Mouse (Mus musculus) embryonic fibroblast, embryonic 13.5 days (primary cell): ENCODE data around the gene Rptor.

Source experiments
- CTCF ChIP-seq: IDR thresholded peaks from 2 replicates; pipeline ENCODE4 v1.5.1; 2011; ENCODE audit warnings: mild to moderate bottlenecking, control low read depth, low read length, moderate library complexity, borderline replicate concordance; ENCODE audit not compliant: insufficient read depth
- POLR2A ChIP-seq: IDR thresholded peaks from 2 replicates; pipeline ENCODE4 v1.6.1; 2011; ENCODE audit warnings: low read depth, mild to moderate bottlenecking, control low read depth, low read length, moderate library complexity

- no peak for TF ChIP-seq CTCF
- no peak for TF ChIP-seq POLR2A
Observed at GRCm38 (mm10) chr11:119576855-119577254, 25.9 kb upstream of the Rptor start.
